Mouse (Mus musculus) heart, postnatal 0 days (tissue): ENCODE data around the gene Cabp2. TPM values are rescaled to one million over a fixed set of nuclear protein-coding genes. Genes with fewer than 3 reads are reported as not detected.
"Not testable (repeated sequence)": the region's sequence is repeated elsewhere in the genome, so short reads cannot be mapped to it uniquely, and the experiment has no call there.

Experiments used
- ATAC-seq: fragments of 200-750 bp; cut with Nextera tagmentation; 2 replicates; pipeline ENCODE4 v1.8.0; 2017; ENCODE audit warnings: low read depth, moderate number of reproducible peaks, moderate library complexity; ENCODE audit not compliant: insufficient read depth
- DNase-seq: peaks from one replicate; pipeline ENCODE4 v3.0.0-alpha.2; 2016; ENCODE audit warnings: low spot score
- H3K27ac ChIP-seq: fragments of 300-500 bp; sonication (generic); 2 replicates; pipeline ENCODE4 v1.5.1; 2014; ENCODE audit warnings: low read depth, mild to moderate bottlenecking
- H3K27me3 ChIP-seq: fragments of 300-500 bp; sonication (generic); 2 replicates; pipeline ENCODE4 v1.6.1; 2014; ENCODE audit warnings: low read length, mixed read lengths; ENCODE audit not compliant: control insufficient read depth, insufficient read depth
- H3K36me3 ChIP-seq: fragments of 300-500 bp; sonication (generic); replicated peaks from 2 replicates; pipeline ENCODE4 v1.6.1; 2014; ENCODE audit warnings: low read length, mixed read lengths; ENCODE audit not compliant: control insufficient read depth, insufficient read depth
- H3K4me1 ChIP-seq: fragments of 300-500 bp; sonication (generic); 2 replicates; pipeline ENCODE4 v1.6.1; 2014; ENCODE audit warnings: antibody characterized with exemption; ENCODE audit not compliant: control insufficient read depth, insufficient read depth
- H3K4me2 ChIP-seq: fragments of 300-500 bp; sonication (generic); 2 replicates; pipeline ENCODE4 v1.6.1; 2014; ENCODE audit warnings: low read depth, mild to moderate bottlenecking, low read length, moderate library complexity
- H3K4me3 ChIP-seq: fragments of 300-500 bp; sonication (generic); 2 replicates; pipeline ENCODE4 v1.5.1; 2014; ENCODE audit warnings: low read depth, low read length
- H3K9ac ChIP-seq: fragments of 300-500 bp; sonication (generic); replicated peaks from 2 replicates; pipeline ENCODE4 v1.6.1; 2014; ENCODE audit warnings: low read depth, low read length, mixed read lengths
- H3K9me3 ChIP-seq: fragments of 300-500 bp; sonication (generic); replicated peaks from 2 replicates; pipeline ENCODE4 v1.6.1; 2016; ENCODE audit warnings: low read length; ENCODE audit not compliant: control insufficient read depth
- CTCF ChIP-seq: IDR thresholded peaks from 2 replicates; pipeline ENCODE4 v1.5.1; 2016; ENCODE audit warnings: antibody characterized with exemption, control low read depth, low read depth
- EP300 ChIP-seq: IDR thresholded peaks from 2 replicates; pipeline ENCODE4 v1.6.1; 2016; ENCODE audit warnings: antibody characterized with exemption, low read depth
- WGBS: fragments of 180-500 bp; shearing (Covaris S2); extraction: QIAGEN DNeasy Blood & Tissue Kit; methylation state at CpG from one replicate; pipeline ENCODE4 v1.1.7; 2014; 5-methylcytosine and 5-hydroxymethylcytosine counted together
- polyA plus RNA-seq: library from polyadenylated mRNA; unstranded; fragments of >200 nt; fragmentation: Nextera tagmentation; extraction: Ambion mirVana; gene quantifications from 2 replicates; pipeline ENCODE4 v1.2.1, GENCODE M21; 2015
- total RNA-seq: library from RNA; depleted of rRNA; stranded (reverse); fragments of >200 nt; gene quantifications from 2 replicates; pipeline ENCODE4 v1.2.3, GENCODE M21; 2014; ENCODE audit warnings: low replicate concordance

Gene Cabp2
- total and polyA plus RNA-seq, 2 experiments from 2014 or later = not detected

- no peaks in the 10 kb centered on the region for H3K9me3 ChIP-seq
- H3K9ac ChIP-seq = no peak overlapping the region
- H3K27me3 ChIP-seq = no peaks in the 10 kb centered on the region
- H3K4me3 ChIP-seq = no peak overlapping the region
- no peak overlapping the region for H3K27ac ChIP-seq
- H3K4me1 ChIP-seq = no peaks in the 10 kb centered on the region
- ATAC-seq (no peak), DNase-seq (no peak)
- no peaks in the 10 kb centered on the region for H3K36me3 ChIP-seq
- no peak overlapping the region for H3K4me2 ChIP-seq
- 76% methylated on average over 6 of the region's 6 CpGs for WGBS
- TF ChIP-seq CTCF (no peak), EP300 (no peak)
Observed at GRCm38 (mm10) chr19:4066280-4066679, 15.1 kb upstream of the Cabp2 start.

- Histone ChIP-seq H3K4me2 (no peak overlapping the region), H3K9me3 (no peaks in the 10 kb centered on the region), H3K9ac (no peak overlapping the region), H3K27ac (no peak overlapping the region), H3K4me3 (no peak overlapping the region), H3K36me3 (no peaks in the 10 kb centered on the region), H3K27me3 (no peaks in the 10 kb centered on the region), H3K4me1 (no peaks in the 10 kb centered on the region)
- TF ChIP-seq EP300 (no peak), CTCF (no peak)
- ATAC-seq = no peak
- DNase-seq = no peak
Observed at GRCm38 (mm10) chr19:4066877-4067276, 14.5 kb upstream of the Cabp2 start.

- not testable (repeated sequence) for H3K9me3 ChIP-seq, H3K4me1 ChIP-seq, H3K27ac ChIP-seq, DNase-seq, ATAC-seq, H3K27me3 ChIP-seq, H3K36me3 ChIP-seq, H3K4me2 ChIP-seq, H3K4me3 ChIP-seq, H3K9ac ChIP-seq
- 93% methylated on average over 2 of the region's 2 CpGs for WGBS
Observed at GRCm38 (mm10) chr19:4068242-4068641, 13.1 kb upstream of the Cabp2 start.

DNA sequence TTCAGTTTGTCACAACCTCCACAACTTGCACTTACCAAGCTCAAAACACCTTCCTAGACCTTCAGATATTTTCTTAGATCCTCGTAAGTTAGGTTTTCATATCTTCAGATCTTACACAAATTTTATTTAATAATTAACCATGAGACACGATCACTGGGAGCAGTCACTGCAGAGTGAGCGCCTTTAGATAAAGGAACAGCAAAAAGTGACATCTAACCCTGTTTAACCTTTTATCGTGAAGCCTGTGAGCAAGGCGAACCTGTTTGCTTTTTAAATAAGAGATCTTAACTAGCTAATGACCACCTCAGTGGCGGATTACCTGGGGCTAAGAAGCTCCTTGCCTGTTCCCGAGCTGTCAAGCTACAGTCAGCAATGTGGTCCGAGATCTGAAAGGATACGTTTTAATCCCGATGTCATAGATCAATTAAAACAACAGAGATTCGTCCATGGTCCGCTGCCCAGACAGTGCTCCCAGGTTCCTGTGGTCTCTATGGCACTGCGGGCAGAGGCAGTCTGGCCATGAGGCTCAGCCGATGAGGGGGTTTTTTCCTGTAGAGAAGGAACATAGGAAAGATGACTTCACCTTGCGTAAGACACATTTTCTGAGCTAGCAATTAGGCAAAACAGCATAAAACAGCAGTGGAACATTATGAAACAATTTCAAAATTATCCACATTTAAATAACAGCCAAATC lies 12.5 kb upstream of the Cabp2 start:
- Histone ChIP-seq H3K4me2 (no peak overlapping the region), H3K4me3 (no peak overlapping the region), H3K4me1 (no peaks in the 10 kb centered on the region), H3K36me3 (no peaks in the 10 kb centered on the region), H3K9me3 (no peaks in the 10 kb centered on the region), H3K9ac (no peak overlapping the region), H3K27me3 (no peaks in the 10 kb centered on the region), H3K27ac (no peak overlapping the region)
- ATAC-seq (no peak), DNase-seq (no peak)
- WGBS = 76% methylated on average over 15 of the region's 15 CpGs
- TF ChIP-seq EP300 (no peak), CTCF (no peak)

DNA sequence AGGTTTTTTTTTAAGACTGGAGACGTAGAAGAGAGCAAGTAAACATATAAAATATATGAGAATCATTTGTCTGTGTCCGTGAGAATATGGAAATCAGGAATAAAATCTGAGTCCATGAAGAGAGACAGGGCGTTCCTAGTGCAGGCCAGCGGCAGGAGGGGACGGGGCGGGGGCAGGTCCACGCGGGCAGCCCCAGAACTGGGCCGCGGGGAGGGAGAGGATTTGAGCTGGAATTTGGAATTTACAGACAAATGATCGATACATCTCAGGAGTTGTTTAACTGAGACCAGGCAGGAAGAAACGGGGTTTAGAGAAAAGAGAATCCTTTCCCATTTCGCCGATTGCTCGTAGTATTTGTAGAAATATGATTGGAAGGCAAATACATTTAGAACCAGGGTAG lies 11.1 kb upstream of the Cabp2 start:
- 78% methylated on average over 15 of the region's 15 CpGs for WGBS
- no peaks in the 10 kb centered on the region for H3K9me3 ChIP-seq
- H3K4me2 ChIP-seq = no peak overlapping the region
- H3K4me3 ChIP-seq = no peak overlapping the region
- H3K9ac ChIP-seq = no peak overlapping the region
- no peak for ATAC-seq
- H3K36me3 ChIP-seq = no peaks in the 10 kb centered on the region
- no peaks in the 10 kb centered on the region for H3K27me3 ChIP-seq
- no peaks in the 10 kb centered on the region for H3K4me1 ChIP-seq
- TF ChIP-seq CTCF = no peak
- TF ChIP-seq EP300 = no peak
- H3K27ac ChIP-seq = no peak overlapping the region
- no peak for DNase-seq

DNA sequence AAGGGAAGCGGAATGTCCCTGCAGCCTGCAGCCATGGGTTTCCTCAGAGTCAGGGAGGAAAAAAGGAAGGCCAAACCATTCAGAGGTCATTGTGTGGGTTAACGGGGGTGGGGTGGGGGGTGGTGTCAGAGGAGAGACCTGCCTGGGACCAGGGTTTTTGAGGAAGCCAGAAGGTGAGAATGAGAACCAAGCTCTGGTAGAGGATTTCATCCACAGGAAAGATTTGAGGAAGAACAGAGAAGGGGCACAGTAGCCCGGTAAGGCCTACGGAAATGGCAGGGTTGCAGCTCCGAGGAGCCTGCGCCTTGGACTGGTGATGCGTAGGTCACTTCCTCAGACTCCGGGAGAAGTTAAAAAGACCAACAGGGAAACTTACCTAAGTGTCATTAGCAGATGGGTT lies 10.6 kb upstream of the Cabp2 start:
- Histone ChIP-seq H3K4me3 (no peak overlapping the region), H3K4me2 (no peak overlapping the region), H3K4me1 (no peaks in the 10 kb centered on the region), H3K9ac (no peak overlapping the region), H3K27me3 (no peaks in the 10 kb centered on the region), H3K36me3 (no peaks in the 10 kb centered on the region), H3K27ac (no peak overlapping the region), H3K9me3 (no peaks in the 10 kb centered on the region)
- ATAC-seq = no peak
- TF ChIP-seq EP300 (no peak), CTCF (no peak)
- no peak for DNase-seq
- WGBS = 68% methylated on average over 8 of the region's 8 CpGs
